Mouse (Mus musculus) mouse embryonic stem cell (cell line): ENCODE data around the gene Rapgef4.

Experiments
- in situ Hi-C, 2 experiments: fragments of 300-500 bp; cut with MboI; formaldehyde crosslinking; loops; 1 replicate in 1 of 2; 3 replicates in 1 of 2; pipeline ENCODE4 v1.14.3; 2019 to 2020; ENCODE audit warnings: low sequenced_read_pairs in 2 of 2, low pct_unique_long_range_greater_than_20kb in 1 of 2, mixed read lengths in 1 of 2; ENCODE audit not compliant: unreplicated experiment in 1 of 2

Rapgef4 gene

DNA sequence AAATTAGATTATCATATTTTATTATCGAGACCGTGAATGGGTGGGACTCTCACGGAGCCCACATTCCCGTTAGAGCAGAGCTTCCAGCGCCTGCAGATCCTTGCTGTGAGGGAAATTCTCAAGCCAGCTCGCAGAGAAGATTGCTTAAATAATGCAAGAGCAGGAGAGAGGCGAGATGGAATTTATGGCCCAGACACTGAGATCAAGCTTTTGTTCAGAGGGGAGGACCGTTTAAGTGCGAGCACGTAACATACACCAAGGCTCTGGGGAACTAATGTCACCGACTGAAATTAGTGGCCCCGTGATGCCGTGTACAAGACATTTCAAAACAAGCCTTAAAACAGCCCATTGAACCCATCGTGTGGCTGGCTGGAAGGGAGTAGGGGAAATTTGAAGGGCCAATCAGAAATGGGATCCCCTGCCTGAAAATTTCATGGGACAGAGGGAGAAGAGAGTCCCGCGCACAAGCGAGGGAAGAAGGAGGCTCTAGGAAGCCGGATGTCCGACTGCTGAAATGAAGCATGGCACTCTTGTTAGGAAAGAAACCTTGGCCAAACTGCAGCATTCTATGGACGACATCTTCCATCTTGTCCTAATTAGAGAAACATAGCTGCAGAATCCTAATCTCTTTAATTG is 112.5 kb downstream of the Rapgef4 start:
- in situ Hi-C loops = no loop called here

DNA sequence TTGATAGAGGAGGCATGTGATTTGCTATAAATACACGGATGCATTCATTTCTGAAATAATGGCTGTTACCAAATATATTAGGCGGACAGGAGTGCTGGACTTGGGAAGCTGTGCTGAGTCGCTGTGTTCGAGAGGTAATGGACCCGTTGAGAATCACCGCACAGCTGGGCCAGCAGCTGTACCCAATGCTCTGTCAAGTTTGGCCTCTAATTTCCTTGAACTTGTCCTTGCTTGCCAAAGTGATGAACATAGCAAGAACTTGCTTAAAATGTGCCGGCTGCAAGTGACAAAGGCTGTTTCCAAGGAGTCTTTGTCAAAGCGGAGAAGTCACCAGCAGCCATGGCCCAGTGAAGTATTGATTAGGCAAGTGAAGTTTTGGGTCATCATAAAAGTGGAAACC is 113.0 kb downstream of the Rapgef4 start:
- in situ Hi-C loops = no loop called here

- in situ Hi-C loops = no loop called here
Observed at GRCm38 (mm10) chr2:72094446-72094845, 113.4 kb downstream of the Rapgef4 start.

DNA sequence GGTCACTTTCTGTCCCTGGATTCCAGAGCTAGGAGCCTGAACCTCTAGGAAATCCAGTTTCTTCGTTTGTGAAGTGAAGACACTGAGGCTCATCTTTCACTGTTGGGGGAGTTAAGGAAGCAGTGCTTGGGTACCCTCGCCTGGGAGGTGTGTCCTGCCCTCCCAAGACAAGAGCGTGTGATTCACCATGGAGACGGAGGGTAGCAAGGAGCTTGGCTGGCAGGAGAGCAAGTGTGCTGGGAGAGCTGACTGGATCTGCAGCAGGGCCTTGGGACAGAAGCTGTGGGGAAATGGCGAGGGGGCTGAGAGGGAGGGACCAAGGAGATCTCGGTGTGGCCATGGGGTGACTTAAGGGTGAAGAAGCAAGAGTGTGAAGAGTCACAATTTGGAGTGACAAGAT is 114.0 kb downstream of the Rapgef4 start:
- in situ Hi-C loops = no loop called here

GRCm38 (mm10) chr2:72096345-72096744 is 115.3 kb downstream of the Rapgef4 start:
- in situ Hi-C loops = no loop called here

DNA sequence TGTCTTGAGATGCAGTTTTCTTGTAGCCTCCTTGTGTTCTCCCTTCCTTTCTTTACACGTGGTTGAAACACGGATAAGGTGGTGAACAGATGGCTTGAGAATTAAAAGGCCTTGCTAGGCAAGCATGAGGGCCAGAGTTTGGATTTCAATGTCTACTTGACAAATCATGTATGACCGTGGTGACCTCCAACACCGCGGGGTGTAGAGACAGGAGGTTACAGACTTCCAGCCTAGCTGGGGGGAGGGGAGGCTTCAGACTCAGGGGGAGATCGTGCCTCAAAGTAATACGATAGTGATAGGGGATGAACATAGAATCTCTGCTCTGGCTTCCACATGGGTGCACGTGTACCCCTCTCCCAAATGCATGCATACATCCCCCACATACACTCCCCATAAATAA is 117.3 kb downstream of the Rapgef4 start:
- in situ Hi-C loops = no loop called here

GRCm38 (mm10) chr2:72104604-72105003 is 123.6 kb downstream of the Rapgef4 start:
- in situ Hi-C loops = no loop called here

GRCm38 (mm10) chr2:72107525-72108180 is 126.6 kb downstream of the Rapgef4 start:
- in situ Hi-C loops = no loop called here

GRCm38 (mm10) chr2:72108448-72109312 is 127.6 kb downstream of the Rapgef4 start:
- in situ Hi-C loops = no loop called here

- in situ Hi-C loops = no loop called here
Observed at GRCm38 (mm10) chr2:72110404-72110803, 129.4 kb downstream of the Rapgef4 start.

DNA sequence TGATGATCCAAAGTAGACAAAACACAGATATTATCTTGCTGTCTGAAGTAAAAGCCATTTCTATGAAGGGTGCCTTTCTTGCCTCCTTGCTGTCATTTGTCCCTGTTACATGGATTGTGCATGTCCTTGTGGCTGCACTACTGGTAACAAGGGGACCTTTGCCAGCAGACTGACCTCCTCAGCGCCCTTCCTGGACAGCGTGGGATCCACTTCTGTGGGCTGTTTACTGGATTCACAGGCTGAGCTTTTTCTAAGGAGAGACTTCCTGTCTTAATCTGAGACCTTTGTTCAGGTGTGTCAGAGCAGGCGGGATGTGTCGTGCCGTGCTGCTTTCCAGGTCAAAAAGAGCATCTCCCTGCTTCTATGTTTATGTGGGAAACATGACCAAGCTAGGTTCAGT is 132.7 kb downstream of the Rapgef4 start:
- in situ Hi-C loops = no loop called here

GRCm38 (mm10) chr2:72114148-72114559 is 133.1 kb downstream of the Rapgef4 start:
- in situ Hi-C loops = no loop called here

- in situ Hi-C loops = no loop called here
Observed at GRCm38 (mm10) chr2:72116103-72116502, 135.1 kb downstream of the Rapgef4 start.

DNA sequence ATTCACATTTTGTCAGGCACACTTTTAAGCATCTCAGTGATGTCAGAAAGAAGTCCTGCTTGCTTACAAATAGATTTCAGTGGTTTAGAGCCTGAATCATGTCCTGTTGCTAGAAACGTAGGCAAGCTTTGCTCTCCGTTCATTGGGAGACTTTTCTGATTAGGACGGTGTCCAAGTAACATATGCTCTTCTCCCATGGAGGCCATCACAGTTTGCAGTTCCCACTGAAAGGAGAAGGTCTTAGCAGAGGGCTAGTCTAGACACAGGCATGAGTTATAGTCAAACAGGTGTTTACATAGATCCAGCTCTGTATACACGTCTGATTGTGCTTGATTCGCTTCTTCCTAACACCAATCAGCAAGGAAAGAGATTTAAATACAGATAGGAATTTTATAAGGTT is 135.7 kb downstream of the Rapgef4 start:
- in situ Hi-C loops = no loop called here

DNA sequence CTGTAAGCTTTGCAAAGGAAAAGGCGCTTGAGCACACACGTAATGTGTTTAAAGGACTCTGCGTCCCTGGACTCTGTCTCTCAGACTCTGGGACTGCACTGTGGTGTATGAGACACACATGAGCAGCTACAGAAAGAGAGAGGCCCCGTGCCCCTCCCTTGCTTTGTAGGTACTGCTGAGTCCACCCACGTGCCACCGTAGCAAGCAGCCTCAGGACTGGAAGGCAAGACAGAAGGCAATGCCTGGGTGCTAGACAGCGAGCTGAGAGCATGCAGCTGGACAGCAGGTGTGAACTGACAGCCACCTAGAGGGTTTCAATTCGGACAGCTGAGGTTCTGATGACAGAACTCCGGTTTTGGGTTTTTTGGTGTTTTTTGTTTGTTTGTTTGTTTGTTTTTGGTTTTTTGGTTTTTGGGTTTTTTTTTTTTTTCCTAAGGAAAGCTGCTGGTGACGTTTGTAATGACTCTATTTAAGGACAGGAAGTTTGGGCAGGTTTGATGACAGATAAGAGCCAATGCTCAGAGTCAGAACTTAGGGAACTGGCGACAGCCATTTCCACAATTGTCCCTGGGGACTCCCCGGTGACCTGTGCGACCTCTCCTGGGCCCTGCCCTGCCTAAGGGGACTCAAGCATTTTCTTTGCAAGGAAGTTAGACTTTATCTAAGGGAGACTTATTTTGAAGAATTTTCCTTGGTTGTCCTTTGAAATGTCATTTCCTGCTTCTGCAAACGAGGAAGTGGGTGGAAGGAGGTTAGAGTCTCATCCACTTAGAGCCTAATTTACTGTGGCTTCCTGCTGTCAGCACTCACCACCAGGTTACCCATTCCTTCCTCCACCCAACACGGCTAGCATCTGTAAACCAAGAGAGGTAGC is 136.3 kb downstream of the Rapgef4 start:
- in situ Hi-C loops = no loop called here

- in situ Hi-C loops = no loop called here
Observed at GRCm38 (mm10) chr2:72120211-72120610, 139.2 kb downstream of the Rapgef4 start.

GRCm38 (mm10) chr2:72122410-72123223 is 141.6 kb downstream of the Rapgef4 start:
- in situ Hi-C loops = no loop called here

- in situ Hi-C loops = no loop called here
Observed at GRCm38 (mm10) chr2:72123851-72124250, 142.8 kb downstream of the Rapgef4 start.
